Mouse (Mus musculus) right cerebral cortex, postnatal 36 days (tissue): Measurements from ENCODE around the gene Lrba.
A peak's percentile ranks its signal among the peaks of the same experiment; 100 is the strongest.

ENCODE experiments used
- DNase-seq, 2 experiments: peaks; one replicate each; pipeline ENCODE4 v3.0.0; 2022; ENCODE audit warnings: low spot score in 2 of 2, mixed read lengths in 1 of 2

Lrba gene

GRCm38 (mm10) chr3:86224564-86225421 lies at the start of gene Lrba:
TSS of gene Lrba (plus strand) at chr3:86224680.
- peak; percentile 48 to 62 for DNase-seq

DNA sequence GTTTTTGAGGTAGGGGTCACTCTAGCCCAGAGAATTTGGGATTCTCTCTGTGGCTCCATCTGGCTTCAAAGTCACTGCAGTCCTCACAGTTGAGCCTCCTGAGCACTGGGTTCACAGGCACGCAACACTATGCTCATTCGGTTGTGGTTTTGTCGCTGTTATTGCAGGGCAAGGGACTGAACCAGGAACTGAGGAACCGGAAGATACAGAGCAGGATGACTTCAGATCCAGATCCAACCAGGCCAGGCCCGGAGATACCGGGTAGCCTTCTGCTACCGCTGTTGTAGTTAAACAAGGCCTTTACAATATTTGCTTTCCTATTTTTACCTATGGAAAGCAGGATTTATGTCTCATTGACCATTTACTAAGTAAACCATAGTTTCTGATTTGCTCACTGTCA lies 44.8 kb upstream of the Lrba start:
- no peak for DNase-seq

- no peak for DNase-seq
Observed at GRCm38 (mm10) chr3:86181107-86181506, 43.4 kb upstream of the Lrba start.

DNA sequence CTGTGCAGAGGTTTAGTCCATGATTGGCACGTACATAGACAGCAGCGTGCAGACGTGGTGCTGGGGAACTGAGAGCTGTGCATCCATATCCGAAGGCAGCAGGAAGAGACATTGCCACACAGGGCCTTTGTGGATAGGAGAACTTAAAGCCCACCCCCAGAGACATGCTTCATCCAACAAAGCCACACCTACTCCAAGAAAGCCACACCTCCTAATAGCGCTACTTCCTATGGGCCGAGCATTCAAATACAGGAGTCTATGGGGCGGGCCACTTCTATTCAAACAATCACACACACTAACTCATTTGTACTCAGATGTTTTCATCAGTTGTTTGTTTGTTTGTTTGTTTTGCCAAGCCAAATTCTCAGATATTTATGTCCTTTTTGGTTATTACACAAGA lies 39.9 kb upstream of the Lrba start:
- no peak for DNase-seq

DNA sequence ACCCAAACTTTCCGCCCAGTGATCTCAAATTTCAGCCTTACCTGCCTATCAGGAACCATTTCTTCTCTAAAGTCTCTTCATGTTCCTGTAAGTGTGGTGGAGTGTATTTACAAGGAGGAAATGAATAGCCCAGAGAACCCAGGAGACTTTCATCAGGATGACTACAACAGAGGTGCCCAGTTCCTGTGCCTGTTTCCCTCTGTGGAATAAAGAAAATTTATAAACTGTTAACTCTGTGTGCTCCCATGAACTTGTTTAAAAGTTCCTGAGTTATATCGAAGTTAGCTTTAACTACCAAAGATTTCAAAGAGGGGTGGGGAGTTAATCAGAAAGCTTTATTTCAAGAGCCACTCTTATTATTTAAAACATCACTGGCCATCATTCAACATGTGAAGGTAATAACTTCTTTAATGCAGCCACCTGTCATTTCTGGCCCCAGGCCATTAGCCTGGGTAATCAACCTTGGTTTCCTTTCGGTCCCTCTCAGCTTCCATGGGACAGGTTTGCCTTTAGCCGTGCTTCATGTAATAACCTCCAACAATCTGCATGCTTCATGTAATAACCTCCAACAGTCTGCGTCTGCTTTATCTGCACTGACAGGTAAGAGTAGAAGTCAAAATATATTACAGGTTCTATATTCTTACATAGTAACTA lies 36.6 kb upstream of the Lrba start:
- no peak for DNase-seq

DNA sequence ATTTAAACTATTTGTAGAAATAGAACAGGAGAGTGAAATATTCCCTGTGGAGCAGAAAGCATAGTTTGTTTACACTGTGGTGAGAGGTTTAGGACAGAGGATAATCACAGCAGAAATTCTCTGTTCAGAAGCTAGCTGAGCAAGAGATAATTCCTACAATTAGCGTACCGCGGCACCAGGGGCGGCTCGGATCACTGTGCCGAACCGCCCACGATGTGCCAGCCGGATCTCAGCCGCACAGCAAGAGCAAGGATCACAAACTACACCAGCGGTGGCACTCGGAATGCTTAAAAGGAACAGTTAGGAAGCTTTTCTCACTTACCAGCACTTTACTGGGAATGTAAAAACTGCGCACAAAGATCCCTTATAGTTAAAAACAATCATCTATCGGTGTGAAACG lies 28.5 kb upstream of the Lrba start:
- peak; percentile 2 to 21 for DNase-seq

DNA sequence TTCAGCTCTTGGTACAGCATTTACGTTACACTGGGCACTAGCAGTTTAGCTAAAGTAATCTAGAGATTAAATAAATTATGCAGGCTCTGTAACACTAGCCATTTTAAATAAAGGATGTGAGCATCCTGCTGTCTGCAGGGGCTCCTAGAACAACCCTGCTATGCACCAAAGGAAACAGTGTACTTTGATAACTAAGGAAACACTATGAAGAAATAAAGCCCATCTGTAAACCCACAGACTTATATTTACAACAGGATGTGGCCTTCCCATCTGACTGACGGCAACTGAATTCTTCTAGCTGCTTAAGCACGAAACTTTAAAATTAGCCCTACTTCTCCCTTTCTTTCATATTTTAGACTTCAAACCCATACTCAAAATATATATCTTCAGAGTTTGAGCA lies 28.0 kb upstream of the Lrba start:
- no peak for DNase-seq

DNA sequence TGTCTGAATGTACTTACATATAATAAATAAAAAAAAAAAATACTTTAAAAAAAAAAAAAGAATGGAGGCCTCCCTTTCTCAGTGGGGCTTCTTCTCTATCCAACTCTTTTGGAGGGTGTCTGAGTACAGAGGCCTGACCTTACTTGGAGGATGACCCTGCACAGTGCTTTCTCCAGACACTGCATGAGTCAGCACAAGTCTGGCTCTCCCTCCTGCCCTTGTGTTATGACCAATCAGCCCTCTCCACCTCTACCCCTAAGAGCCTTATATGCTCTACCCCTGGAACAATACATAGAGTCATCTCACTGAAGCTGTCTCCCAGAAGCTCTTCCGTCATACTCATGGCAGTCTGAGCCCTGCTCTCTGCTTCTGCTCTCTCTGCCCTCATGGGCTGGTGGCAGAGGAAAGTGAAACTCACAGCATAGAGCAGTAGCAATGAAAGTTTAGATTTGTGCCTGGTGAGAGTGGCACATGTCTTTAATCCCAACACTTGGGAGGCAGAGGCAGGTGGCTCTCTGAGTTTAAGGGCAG lies 22.8 kb upstream of the Lrba start:
- DNase-seq: no peak

DNA sequence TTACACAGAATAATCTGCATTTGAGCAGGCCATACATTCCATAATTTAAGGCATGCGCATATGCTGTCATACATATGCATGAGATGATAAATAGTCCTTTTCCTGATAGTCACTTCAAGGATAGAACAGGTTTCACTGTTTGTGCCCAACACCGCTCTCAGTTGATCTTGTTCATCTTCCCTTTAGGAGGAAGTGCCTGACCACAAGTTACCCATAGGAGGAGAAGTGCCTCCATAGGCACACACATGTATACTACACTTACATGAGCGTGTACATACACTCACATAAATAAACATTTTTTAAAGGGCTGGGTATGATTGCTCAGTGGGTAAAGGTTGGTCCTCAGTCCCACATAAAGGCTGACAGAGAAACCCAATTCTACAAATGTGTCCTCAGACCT lies 22.0 kb upstream of the Lrba start:
- DNase-seq: no peak

GRCm38 (mm10) chr3:86204608-86205358 lies 19.7 kb upstream of the Lrba start:
- DNase-seq: no peak

DNA sequence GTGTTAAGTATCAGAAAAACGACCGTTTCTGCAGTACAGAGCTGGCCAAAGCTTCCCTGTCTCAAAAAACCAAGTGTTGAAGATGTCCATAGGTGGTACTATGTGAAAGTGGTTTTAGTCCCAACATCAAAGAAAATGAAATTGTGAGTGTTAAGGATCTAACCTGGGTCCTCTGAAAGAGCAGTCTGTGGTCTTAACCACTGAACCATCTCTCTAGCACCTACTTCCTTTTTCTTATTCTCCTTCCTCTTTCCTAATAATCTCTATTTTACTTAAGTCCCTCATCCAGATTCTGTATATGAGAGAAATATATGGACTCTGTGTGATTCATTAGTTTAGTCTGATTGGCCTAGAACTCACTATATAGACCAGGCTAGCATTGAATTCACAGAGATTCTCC lies 17.9 kb upstream of the Lrba start:
- no peak for DNase-seq

DNA sequence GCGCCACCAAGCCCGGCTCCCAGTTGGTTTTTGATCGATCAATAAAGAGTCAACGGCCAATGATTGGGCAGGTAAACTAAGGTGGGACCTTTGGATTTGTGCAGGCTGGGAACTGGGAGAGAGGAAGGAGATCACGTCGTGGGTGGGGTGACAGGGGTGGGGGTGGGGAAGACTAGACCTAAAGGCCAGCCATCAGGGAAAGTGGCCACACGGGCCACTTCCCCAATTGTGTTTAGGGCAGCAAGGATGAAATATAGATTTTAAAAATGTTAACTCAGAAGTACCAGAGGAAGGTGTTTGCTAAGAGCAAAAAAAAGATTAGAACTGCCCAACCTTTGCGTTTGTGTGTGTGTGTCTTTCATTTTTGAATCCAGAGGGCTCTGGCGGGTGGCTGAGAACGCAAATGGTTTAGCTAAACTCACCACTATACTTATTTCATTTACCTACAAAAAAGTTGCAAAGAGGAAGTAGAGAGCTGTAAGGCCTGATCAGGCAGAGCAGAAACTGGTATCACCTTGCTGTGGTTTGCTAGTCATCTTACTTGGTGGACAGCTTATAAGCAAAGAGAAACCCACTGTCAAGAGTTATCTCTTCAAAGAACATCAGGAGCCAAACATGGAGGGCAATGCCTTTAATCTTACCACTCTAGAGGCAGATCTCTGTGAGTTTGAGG lies 14.1 kb upstream of the Lrba start:
- DNase-seq: no peak

DNA sequence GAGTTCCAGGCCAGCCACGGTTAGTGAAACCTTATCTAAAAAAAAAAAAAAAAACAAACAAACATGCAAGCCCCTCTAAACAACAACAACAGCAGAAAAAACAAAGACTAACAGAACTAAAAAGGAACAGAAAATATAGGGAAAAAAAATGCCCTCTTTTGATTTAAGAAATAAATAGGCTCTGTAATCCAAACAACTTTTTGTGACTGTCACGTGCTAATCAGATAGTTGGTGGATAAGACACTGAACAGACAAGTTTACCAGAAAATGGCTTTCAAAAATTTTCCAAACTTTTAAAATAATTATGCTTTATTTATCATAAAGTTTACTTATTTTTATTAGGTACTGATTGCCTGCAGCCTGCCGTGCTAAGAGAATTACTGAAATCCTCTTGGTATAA lies 13.5 kb upstream of the Lrba start:
- DNase-seq: no peak

- no peak for DNase-seq
Observed at GRCm38 (mm10) chr3:86214248-86214647, 10.2 kb upstream of the Lrba start.

DNA sequence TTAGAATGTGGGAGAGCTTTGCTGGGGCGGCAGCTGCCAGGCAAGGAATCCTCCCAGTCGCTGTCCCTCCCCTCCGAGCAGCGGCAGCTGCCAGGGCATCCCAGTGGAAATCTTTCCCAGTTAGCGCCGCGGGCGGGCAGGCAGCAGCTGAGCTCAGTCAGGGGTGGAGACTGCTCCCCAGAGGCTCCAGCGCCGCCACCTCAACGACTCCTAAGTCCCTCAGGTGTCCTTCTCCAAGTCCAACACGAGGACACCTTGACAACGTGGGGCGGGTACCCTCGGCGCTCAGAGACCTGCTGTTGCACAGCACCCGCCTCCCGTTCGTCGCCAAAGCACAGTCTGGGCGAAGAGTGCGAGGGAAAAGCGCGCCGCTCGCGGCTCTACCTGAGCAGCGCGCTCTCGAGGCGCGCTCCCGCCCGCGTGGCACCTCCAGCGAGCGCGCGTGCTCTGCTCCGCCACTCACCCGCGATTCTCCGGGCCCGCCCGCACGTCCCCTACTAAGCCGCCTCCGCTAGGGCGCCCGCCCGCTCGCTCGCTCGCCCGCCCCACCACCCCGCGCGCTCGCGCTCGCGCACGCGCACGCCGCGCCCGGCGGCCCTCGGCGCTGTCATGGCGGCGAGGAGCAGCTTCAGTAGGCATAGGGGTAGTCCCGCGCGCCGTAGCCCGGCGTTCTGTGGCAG lies 706 bp upstream of the Lrba start:
- DNase-seq: peak; percentile 78 to 82

DNA sequence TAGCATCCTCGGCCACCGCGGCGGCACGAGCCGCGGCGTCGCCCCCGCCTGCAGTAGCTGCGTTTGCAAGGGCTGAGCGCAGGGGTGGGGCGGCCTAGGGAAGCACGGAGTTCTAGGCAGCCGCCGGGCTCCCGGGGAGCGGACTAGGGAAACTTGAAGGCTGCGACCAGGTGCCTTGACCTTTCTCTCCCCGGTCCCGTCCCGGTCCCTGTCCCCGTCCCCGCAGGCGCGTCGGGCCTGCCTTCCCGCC lies 241 bp upstream of the Lrba start:
- no peak for DNase-seq

DNA sequence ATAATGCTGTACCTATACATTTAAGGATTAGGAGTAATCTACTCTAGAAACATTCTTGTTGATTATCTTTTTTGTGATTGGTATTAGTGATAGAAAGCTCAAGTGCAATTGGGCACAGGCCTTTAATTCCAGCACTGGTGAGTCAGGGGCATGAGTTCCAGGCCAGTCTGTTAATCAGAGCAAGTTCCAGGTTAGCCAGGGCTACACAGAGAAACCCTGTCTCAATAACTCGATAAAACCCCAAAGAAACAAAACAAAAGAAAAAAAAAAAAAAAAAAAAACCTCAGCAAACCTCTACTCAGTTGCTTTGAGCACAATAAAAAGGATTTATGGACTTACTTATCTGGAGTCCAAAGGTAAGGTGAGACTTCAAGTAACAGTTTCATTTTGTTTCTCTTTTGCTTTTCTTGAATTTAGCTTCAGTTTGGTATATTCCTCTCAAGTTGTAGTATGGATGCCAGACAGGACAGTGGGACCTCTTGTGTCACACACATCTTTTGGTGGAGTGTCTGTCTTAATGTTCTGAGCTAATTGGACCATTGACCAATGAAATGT lies 7.1 kb downstream of the Lrba start:
- no peak for DNase-seq

- no peak for DNase-seq
Observed at GRCm38 (mm10) chr3:86247193-86247592, 22.7 kb downstream of the Lrba start.

- DNase-seq: no peak
Observed at GRCm38 (mm10) chr3:86251212-86251611, 26.7 kb downstream of the Lrba start.

- DNase-seq: no peak
Observed at GRCm38 (mm10) chr3:86252588-86252987, 28.1 kb downstream of the Lrba start.

GRCm38 (mm10) chr3:86253071-86253470 lies 28.6 kb downstream of the Lrba start:
- no peak for DNase-seq
